Mouse (Mus musculus): ENCODE measurements around the gene Pkd1. TPM values are rescaled to one million over a fixed set of nuclear protein-coding genes. Genes with fewer than 3 reads are reported as not detected.

Gene Pkd1
- polyA plus RNA-seq, 1 experiment from 2014 or later: 31.6 TPM

DNA sequence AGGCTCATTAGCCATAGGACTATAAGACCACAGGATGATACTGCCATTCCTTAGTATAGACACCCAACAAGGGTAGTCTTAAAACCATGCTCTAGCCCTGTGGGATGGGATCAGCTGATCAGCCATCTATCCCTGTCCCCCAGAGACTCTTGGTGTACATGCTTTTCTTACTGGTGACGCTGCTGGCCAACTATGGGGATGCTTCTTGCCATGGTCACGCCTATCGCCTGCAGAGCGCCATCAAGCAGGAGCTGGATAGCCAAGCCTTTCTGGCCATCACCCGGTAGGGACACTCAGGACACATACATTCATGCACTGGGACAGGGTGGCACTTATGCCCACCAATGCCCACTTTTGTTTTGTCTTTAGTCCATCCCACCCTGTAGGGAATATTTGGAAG is 42.1 kb downstream of the Pkd1 start:
- peaks cover 86% of the 10 kb centered on the region for H3K36me3 ChIP-seq (ENCODE audit: control insufficient read depth, insufficient read depth, low read length)
- 94% methylated on average over 5 of the region's 5 CpGs for WGBS
- no peak for ATAC-seq (ENCODE audit: low FRiP score, low TSS enrichment)

DNA sequence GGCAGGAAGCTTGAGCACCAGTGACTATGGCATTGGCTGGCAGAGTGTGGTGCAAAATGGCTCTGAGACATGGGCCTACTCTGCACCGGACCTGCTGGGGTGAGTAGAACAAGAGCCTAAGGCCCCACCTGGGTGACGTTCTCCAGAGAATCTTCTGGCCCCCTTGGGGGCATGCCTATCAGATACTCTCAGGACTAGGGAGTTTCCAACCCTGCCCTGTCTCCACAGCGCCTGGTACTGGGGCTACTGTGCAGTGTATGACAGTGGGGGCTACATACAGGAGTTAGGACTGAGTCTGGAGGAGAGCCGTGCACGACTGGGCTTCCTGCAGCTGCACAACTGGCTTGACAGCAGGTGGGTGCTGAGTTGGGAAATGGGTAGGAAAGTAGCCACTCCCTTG is 43.6 kb downstream of the Pkd1 start:
- Histone ChIP-seq H3K4me1 (ENCODE audit: control insufficient read depth, insufficient read depth, low read length) (no peaks in the 10 kb centered on the region), H3K4me2 (replicated peaks; ENCODE audit: low read depth, low read length) (no peak overlapping the region), H3K27me3 (ENCODE audit: control insufficient read depth, insufficient read depth, low read length) (no peaks in the 10 kb centered on the region), H3K9me3 (ENCODE audit: control insufficient read depth, low read length) (no peaks in the 10 kb centered on the region), H3K36me3 (ENCODE audit: control insufficient read depth, insufficient read depth, low read length) (peaks cover 88% of the 10 kb centered on the region), H3K27ac (ENCODE audit: low read depth, low read length) (no peak overlapping the region), H3K4me3 (ENCODE audit: low read length) (no peak overlapping the region), H3K9ac (ENCODE audit: low read depth, low read length) (no peak overlapping the region)
- no peak for ATAC-seq (ENCODE audit: low FRiP score, low TSS enrichment)
- 91% methylated on average over 5 of the region's 5 CpGs for WGBS

More for the DNA sequence above, 42.1 kb downstream of the Pkd1 start:
- H3K27me3 ChIP-seq (ENCODE audit: control insufficient read depth, insufficient read depth, low read length): no peaks in the 10 kb centered on the region
- H3K4me3 ChIP-seq (ENCODE audit: low read length): no peak overlapping the region
- H3K9me3 ChIP-seq (ENCODE audit: control insufficient read depth, low read length): no peaks in the 10 kb centered on the region
- no peak overlapping the region for H3K4me2 ChIP-seq (replicated peaks; ENCODE audit: low read depth, low read length)
- H3K27ac ChIP-seq (ENCODE audit: low read depth, low read length): no peak overlapping the region
- H3K9ac ChIP-seq (ENCODE audit: low read depth, low read length): no peak overlapping the region
- H3K4me1 ChIP-seq (ENCODE audit: control insufficient read depth, insufficient read depth, low read length): no peaks in the 10 kb centered on the region

DNA sequence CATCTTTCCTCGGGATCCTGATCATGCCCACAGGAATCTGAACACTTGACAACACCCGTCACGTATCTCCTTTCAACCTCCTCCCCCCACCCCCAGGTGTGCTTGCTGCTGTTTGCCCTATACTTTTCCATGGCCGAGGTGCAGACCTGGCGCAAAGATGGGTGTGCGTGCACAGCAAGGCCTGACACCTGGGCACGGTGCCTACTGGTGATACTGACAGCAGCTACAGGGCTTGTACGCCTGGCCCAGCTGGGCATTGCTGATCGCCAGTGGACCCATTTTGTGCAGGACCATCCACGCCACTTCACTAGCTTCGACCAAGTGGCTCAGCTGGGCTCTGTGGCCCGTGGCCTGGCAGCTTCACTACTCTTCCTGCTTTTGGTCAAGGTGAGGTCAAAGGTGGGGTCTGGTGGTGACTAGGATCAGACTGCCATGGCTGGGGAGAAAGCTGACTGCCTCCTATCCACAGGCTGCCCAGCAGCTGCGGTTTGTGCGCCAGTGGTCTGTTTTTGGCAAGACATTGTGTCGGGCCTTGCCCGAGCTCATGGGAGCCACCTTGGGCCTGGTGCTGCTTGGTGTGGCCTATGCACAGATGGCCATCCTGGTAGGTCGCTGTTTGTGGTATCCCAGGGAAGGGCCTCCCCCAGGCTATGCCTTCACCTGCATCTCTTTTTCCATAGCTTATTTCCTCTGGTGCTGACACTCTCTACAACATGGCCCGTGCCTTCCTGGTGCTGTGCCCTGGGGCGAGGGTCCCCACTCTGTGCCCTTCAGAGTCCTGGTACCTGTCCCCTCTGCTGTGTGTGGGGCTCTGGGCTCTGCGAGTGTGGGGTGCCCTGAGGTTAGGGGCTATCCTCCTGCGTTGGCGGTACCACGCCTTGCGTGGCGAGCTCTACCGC is 44.6 kb downstream of the Pkd1 start:
- no peak for ATAC-seq (ENCODE audit: low FRiP score, low TSS enrichment)
- 92% methylated on average over 26 of the region's 26 CpGs for WGBS
- no peak overlapping the region for H3K4me2 ChIP-seq (replicated peaks; ENCODE audit: low read depth, low read length)

DNA sequence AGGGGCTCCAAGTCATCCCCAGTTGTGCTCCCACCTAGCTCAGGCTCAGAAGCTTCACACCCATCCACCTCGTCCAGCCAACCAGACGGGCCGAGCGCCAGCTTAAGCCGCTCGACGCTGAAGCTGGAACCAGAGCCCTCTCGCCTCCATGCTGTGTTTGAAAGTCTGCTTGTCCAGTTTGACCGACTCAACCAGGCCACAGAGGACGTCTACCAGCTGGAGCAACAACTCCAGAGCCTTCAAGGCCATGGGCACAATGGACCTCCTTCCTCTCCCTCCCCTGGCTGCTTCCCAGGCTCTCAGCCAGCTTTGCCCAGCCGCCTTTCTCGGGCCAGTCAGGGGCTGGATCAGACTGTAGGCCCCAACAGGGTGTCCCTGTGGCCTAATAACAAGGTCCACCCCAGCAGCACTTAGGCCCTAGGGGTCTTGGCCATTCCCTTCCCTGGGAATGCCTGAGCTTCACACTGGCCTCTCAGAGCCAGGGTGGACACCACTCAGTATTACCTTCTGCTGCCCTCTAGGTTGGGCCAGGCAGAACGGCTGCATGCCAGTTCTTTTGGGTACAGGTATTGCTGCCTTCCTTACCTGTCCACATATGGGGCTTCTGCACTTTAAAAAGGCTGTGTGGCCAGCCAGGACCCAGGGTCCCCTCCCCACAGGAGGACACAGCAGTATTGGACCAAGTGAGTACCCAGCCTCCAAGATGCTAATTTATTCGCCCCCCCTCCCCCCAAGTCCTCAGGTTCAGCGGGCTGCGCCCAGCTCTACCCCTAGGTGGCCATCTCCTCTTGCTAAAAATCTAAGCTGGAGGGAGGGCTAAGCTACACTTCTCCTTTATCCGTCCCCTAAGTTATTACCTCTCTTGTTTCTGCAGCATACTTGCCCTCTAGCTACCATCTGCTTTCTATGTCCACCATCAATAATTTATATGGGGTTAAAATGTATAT is 45.8 kb downstream of the Pkd1 start:
- peaks cover 91% of the 10 kb centered on the region for H3K36me3 ChIP-seq (ENCODE audit: control insufficient read depth, insufficient read depth, low read length)
- no peak overlapping the region for H3K9ac ChIP-seq (ENCODE audit: low read depth, low read length)
- H3K4me3 ChIP-seq (ENCODE audit: low read length): no peak overlapping the region
- H3K9me3 ChIP-seq (ENCODE audit: control insufficient read depth, low read length): no peaks in the 10 kb centered on the region
- H3K4me1 ChIP-seq (ENCODE audit: control insufficient read depth, insufficient read depth, low read length): no peaks in the 10 kb centered on the region
- no peaks in the 10 kb centered on the region for H3K27me3 ChIP-seq (ENCODE audit: control insufficient read depth, insufficient read depth, low read length)
- H3K4me2 ChIP-seq (replicated peaks; ENCODE audit: low read depth, low read length): no peak overlapping the region
- peak; percentile 20; the same call in 1 of the 2 replicates for ATAC-seq (ENCODE audit: low FRiP score, low TSS enrichment)
- WGBS: 73% methylated on average over 17 of the region's 17 CpGs
- no peak overlapping the region for H3K27ac ChIP-seq (ENCODE audit: low read depth, low read length)

More for the DNA sequence above, 44.6 kb downstream of the Pkd1 start:
- Histone ChIP-seq H3K27me3 (ENCODE audit: control insufficient read depth, insufficient read depth, low read length) (no peaks in the 10 kb centered on the region), H3K4me1 (ENCODE audit: control insufficient read depth, insufficient read depth, low read length) (no peaks in the 10 kb centered on the region), H3K9ac (ENCODE audit: low read depth, low read length) (no peak overlapping the region), H3K36me3 (ENCODE audit: control insufficient read depth, insufficient read depth, low read length) (peaks cover 87% of the 10 kb centered on the region), H3K9me3 (ENCODE audit: control insufficient read depth, low read length) (no peaks in the 10 kb centered on the region), H3K27ac (ENCODE audit: low read depth, low read length) (no peak overlapping the region), H3K4me3 (ENCODE audit: low read length) (no peak overlapping the region)

DNA sequence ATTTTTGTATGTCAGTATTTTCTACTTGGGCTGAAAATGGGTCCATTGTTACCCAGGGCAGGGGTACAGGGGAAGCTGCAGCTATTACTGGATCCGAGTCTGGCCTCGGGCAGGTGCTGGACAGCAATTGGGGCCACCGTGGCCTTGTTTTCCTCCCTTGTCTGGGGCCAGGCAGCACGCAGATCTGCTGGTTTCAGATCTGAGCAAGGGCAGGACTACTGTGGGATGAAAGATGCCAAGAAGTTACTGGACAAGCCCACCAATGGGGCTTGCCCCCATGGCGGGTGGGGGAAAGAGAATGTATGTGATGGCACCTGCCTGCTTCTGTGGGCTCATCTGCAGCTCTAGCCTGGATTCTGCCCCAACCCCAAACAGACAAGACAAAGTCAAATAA is 46.4 kb downstream of the Pkd1 start:
- H3K4me2 ChIP-seq (replicated peaks; ENCODE audit: low read depth, low read length): no peak overlapping the region
- H3K4me1 ChIP-seq (ENCODE audit: control insufficient read depth, insufficient read depth, low read length): no peaks in the 10 kb centered on the region
- peaks cover 91% of the 10 kb centered on the region for H3K36me3 ChIP-seq (ENCODE audit: control insufficient read depth, insufficient read depth, low read length)
- H3K27ac ChIP-seq (ENCODE audit: low read depth, low read length): no peak overlapping the region
- H3K4me3 ChIP-seq (ENCODE audit: low read length): no peak overlapping the region
- no peaks in the 10 kb centered on the region for H3K27me3 ChIP-seq (ENCODE audit: control insufficient read depth, insufficient read depth, low read length)
- ATAC-seq (ENCODE audit: low FRiP score, low TSS enrichment): no peak
- no peaks in the 10 kb centered on the region for H3K9me3 ChIP-seq (ENCODE audit: control insufficient read depth, low read length)
- 81% methylated on average over 5 of the region's 5 CpGs for WGBS
- H3K9ac ChIP-seq (ENCODE audit: low read depth, low read length): no peak overlapping the region

DNA sequence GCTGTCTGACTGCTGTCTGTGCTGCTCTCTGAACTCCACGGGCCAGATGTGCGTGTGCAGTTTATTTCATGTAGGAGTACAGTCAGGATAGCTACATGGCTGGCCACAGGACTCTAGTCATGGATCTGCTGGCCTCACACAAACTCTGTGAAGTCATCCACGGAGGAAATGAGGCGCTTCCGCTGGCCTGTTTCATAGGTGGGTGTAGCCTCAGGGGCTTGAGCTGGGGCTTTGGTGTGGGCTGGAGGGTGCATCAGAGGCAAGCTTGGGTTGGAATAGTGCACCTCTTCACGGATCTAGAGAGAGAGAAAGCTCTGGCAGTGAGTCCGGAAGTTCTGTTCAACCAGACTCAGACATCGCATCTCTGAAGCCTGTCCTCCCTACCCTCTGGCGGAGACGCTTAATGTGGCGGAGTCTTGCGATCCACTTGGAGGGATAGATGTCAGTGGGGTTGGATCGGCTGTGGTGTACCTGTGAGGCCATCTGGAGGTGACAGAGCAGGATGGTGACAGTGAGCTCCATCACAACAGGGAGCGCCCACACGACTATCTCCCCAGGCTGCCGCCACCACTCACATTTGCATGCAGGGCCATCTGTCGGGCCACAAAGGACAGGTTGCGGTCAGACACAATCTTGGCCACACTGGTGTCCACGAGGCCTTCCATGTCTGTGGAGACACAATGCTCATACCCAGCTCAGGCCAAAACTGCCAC is 47.0 kb downstream of the Pkd1 start:
- Histone ChIP-seq H3K9me3 (ENCODE audit: control insufficient read depth, low read length) (no peaks in the 10 kb centered on the region), H3K27ac (ENCODE audit: low read depth, low read length) (no peak overlapping the region), H3K4me1 (ENCODE audit: control insufficient read depth, insufficient read depth, low read length) (no peaks in the 10 kb centered on the region), H3K4me2 (replicated peaks; ENCODE audit: low read depth, low read length) (no peak overlapping the region), H3K9ac (ENCODE audit: low read depth, low read length) (no peak overlapping the region), H3K4me3 (ENCODE audit: low read length) (no peak overlapping the region), H3K27me3 (ENCODE audit: control insufficient read depth, insufficient read depth, low read length) (no peaks in the 10 kb centered on the region), H3K36me3 (ENCODE audit: control insufficient read depth, insufficient read depth, low read length) (peaks cover 91% of the 10 kb centered on the region)
- WGBS: 86% methylated on average over 19 of the region's 19 CpGs
- no peak for ATAC-seq (ENCODE audit: low FRiP score, low TSS enrichment)

DNA sequence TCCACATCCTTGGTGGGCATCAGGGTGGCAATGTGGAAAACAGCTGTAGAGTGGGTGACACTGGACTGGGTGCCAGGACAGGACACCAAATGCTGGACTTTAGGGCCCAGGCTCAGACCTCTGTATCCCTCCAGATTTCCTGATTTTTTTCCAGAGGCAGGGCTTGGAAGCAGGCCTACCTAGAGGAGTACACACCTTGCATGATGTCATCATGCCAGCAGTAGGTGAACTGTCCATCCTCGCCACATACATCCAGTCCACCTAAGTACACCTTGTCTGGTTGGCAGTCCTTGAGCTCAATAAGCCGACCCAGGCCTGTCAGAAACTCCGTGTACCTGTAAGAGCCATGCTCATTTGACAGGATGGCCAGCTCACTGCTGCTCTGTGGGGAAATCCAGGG is 48.4 kb downstream of the Pkd1 start:
- Histone ChIP-seq H3K4me1 (ENCODE audit: control insufficient read depth, insufficient read depth, low read length) (no peaks in the 10 kb centered on the region), H3K27ac (ENCODE audit: low read depth, low read length) (no peak overlapping the region), H3K27me3 (ENCODE audit: control insufficient read depth, insufficient read depth, low read length) (no peaks in the 10 kb centered on the region), H3K9ac (ENCODE audit: low read depth, low read length) (no peak overlapping the region), H3K36me3 (ENCODE audit: control insufficient read depth, insufficient read depth, low read length) (peaks cover 92% of the 10 kb centered on the region), H3K4me2 (replicated peaks; ENCODE audit: low read depth, low read length) (no peak overlapping the region), H3K4me3 (ENCODE audit: low read length) (no peak overlapping the region), H3K9me3 (ENCODE audit: control insufficient read depth, low read length) (no peaks in the 10 kb centered on the region)
- ATAC-seq (ENCODE audit: low FRiP score, low TSS enrichment): no peak
- 87% methylated on average over 3 of the region's 3 CpGs for WGBS

DNA sequence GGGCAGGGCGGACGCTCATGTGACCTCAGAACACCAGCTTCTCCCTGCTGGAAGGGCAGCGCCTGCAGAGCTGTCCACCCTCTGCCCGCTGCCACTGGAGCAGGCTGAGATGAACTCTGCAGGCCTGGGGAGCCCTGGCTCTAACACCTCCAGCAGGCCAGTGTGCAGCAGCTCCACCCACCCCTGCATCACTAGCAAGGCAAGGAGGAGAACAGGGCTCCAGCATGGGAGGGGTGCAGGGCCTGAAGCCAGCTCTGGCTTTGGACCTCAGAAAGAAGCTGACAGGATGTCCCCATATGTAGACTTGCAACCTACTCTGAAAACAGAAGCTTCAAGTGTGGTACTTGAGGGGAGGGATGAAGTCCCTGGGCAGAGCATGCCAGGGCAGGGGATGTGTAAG is 50.9 kb downstream of the Pkd1 start:
- Histone ChIP-seq H3K9me3 (ENCODE audit: control insufficient read depth, low read length) (no peaks in the 10 kb centered on the region), H3K27ac (ENCODE audit: low read depth, low read length) (no peak overlapping the region), H3K27me3 (ENCODE audit: control insufficient read depth, insufficient read depth, low read length) (no peaks in the 10 kb centered on the region), H3K9ac (ENCODE audit: low read depth, low read length) (no peak overlapping the region), H3K4me3 (ENCODE audit: low read length) (no peak overlapping the region), H3K4me2 (replicated peaks; ENCODE audit: low read depth, low read length) (no peak overlapping the region), H3K4me1 (ENCODE audit: control insufficient read depth, insufficient read depth, low read length) (no peaks in the 10 kb centered on the region), H3K36me3 (ENCODE audit: control insufficient read depth, insufficient read depth, low read length) (peaks cover 87% of the 10 kb centered on the region)
- no peak for ATAC-seq (ENCODE audit: low FRiP score, low TSS enrichment)
- 94% methylated on average over 4 of the region's 4 CpGs for WGBS

Measured in kidney, embryonic 14.5 days (tissue).